Mouse (Mus musculus) G1E (cell line): Measurements from ENCODE around the gene Iffo2. TPM values are rescaled to one million over a fixed set of nuclear protein-coding genes. Genes with fewer than 3 reads are reported as not detected.

Source experiments
- ATAC-seq: 2 replicates; pipeline ENCODE4 v1.8.0; 2016; ENCODE audit warnings: mild to moderate bottlenecking; ENCODE audit not compliant: insufficient number of reproducible peaks, poor library complexity, low FRiP score, severe bottlenecking; ENCODE audit errors: extremely low read depth
- DNase-seq: peaks from one replicate; pipeline ENCODE4 v3.0.0; 2012; ENCODE audit warnings: low spot score
- H3K27me3 ChIP-seq: 2 replicates; pipeline ENCODE4 v1.6.1; 2012; ENCODE audit warnings: mild to moderate bottlenecking, low read length, inconsistent platforms; ENCODE audit not compliant: insufficient read depth
- H3K36me3 ChIP-seq: replicated peaks from 2 replicates; pipeline ENCODE3; 2012; ENCODE audit warnings: mild to moderate bottlenecking, inconsistent platforms
- H3K4me1 ChIP-seq: 2 replicates; pipeline ENCODE4 v1.6.1; 2012; ENCODE audit warnings: low read depth, low read length, inconsistent platforms, mixed read lengths; ENCODE audit not compliant: insufficient read depth
- H3K4me3 ChIP-seq: 2 replicates; pipeline ENCODE4 v1.5.1; 2012; ENCODE audit warnings: low read depth, mild to moderate bottlenecking, inconsistent platforms, low read length, moderate library complexity, mixed read lengths
- H3K9me3 ChIP-seq: replicated peaks from 2 replicates; pipeline ENCODE4 v1.6.1; 2012; ENCODE audit warnings: inconsistent platforms
- CTCF ChIP-seq: IDR thresholded peaks from 2 replicates; pipeline ENCODE4 v1.5.1; 2012; ENCODE audit warnings: low read depth, low read length, inconsistent platforms, mixed read lengths
- GATA1 ChIP-seq: IDR thresholded peaks from 2 replicates; pipeline ENCODE4 v1.6.1; 2012; ENCODE audit warnings: borderline replicate concordance, low read length, inconsistent platforms, mixed read lengths
- GATA2 ChIP-seq: IDR thresholded peaks from 2 replicates; pipeline ENCODE4 v1.6.1; 2012; ENCODE audit warnings: low read depth, low read length, inconsistent platforms, borderline replicate concordance
- POLR2AphosphoS5 ChIP-seq: IDR thresholded peaks from 2 replicates; pipeline ENCODE4 v1.6.1; 2012; ENCODE audit warnings: low read depth, low read length, inconsistent platforms; ENCODE audit not compliant: insufficient replicate concordance
- TAL1 ChIP-seq: conservative IDR thresholded peaks from 2 replicates; pipeline ENCODE4 v1.6.1; 2012; ENCODE audit warnings: low read depth, low read length, inconsistent platforms, mixed read lengths
- polyA plus RNA-seq: library from polyadenylated mRNA; stranded (reverse); fragments of >175 nt; gene quantifications from 2 replicates; pipeline ENCODE4 v1.2.3, GENCODE M21; 2012
- total RNA-seq, 2 experiments: library from RNA; stranded (forward) in 1 of 2; stranded (reverse) in 1 of 2; fragments of 200-1000 nt in 1 of 2; fragments of >200 nt in 1 of 2; fragmentation: Nextera tagmentation in 1 of 2; gene quantifications; 2 replicates each; pipeline ENCODE4 v1.2.3; 2014 to 2017

Gene Iffo2
- total and polyA plus RNA-seq, 3 experiments = 0.20 to 0.38 TPM; not detected in 1

DNA sequence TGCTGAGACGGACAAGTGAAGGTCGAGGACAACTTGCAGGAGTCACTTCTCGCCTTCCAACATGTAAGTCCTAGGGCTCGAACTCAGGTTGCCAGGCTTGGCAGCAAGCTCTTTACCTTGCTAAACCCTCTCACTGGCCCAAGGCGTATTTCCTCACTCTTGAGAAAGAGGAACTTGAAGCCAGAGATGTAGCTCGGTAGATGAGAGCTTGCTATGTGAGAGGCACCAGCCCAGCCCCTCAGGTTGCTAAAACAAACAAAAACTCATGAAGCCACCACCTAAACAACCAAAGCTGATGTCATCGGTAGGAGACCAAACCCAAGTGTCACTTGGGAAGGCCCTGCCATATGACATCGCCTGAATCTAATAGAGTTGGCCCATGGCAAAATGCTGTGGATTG is 26.4 kb upstream of the Iffo2 start:
- TF ChIP-seq GATA2 (no peak), POLR2AphosphoS5 (no peak), GATA1 (no peak), CTCF (no peak), TAL1 (no peak)
- no peaks in the 10 kb centered on the region for H3K4me1 ChIP-seq
- no peaks in the 10 kb centered on the region for H3K36me3 ChIP-seq
- DNase-seq = no peak
- no peak overlapping the region for H3K4me3 ChIP-seq
- ATAC-seq = no peak
- peaks cover 26% of the 10 kb centered on the region for H3K27me3 ChIP-seq
- H3K9me3 ChIP-seq = peaks cover 8% of the 10 kb centered on the region

DNA sequence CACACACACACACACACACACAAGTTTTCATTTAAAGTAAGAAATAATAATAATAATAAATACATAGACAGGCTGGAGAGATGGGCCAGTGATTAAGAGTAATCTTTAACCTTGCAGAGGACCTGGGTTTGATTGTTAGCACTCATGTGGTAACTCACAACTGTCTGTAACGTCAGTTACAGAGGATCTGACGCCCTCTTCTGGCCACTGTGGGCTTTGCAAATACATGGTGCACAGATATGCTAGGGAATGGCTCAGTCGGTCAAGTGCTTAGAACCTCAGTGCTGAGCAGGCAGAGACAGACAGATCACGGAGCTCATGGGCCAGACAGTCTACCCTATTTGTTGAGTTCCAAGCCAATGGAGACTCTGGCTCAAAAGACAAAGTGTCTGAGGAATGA is 24.6 kb upstream of the Iffo2 start:
- Histone ChIP-seq H3K27me3 (peaks cover 12% of the 10 kb centered on the region), H3K9me3 (peaks cover 8% of the 10 kb centered on the region), H3K36me3 (no peaks in the 10 kb centered on the region), H3K4me1 (no peaks in the 10 kb centered on the region), H3K4me3 (no peak overlapping the region)
- no peak for TF ChIP-seq TAL1
- TF ChIP-seq GATA2 = no peak
- no peak for TF ChIP-seq POLR2AphosphoS5
- TF ChIP-seq GATA1 = no peak
- TF ChIP-seq CTCF = no peak
- DNase-seq = no peak
- no peak for ATAC-seq

DNA sequence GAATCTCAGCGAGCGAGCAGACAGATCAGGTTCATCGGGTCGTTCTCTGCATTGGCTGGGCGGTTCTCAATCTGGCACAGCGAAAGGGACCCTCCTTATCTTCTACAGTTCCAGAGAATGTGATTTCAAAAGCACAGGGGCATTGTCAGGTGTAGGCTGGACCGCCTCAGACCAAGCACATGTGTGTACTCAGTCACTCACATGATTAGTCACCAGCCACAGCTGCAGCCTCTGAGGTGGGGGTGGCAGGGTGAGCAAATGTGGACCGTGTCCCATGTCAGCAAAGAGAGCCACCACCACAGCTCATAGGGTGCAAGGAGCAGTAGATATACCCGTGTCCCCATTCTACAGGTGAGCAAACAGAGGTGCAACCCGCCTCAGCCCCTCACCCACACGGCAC is 23.6 kb upstream of the Iffo2 start:
- no peak overlapping the region for H3K4me3 ChIP-seq
- TF ChIP-seq POLR2AphosphoS5 (no peak), CTCF (no peak), GATA2 (no peak), TAL1 (no peak), GATA1 (no peak)
- ATAC-seq = no peak

DNA sequence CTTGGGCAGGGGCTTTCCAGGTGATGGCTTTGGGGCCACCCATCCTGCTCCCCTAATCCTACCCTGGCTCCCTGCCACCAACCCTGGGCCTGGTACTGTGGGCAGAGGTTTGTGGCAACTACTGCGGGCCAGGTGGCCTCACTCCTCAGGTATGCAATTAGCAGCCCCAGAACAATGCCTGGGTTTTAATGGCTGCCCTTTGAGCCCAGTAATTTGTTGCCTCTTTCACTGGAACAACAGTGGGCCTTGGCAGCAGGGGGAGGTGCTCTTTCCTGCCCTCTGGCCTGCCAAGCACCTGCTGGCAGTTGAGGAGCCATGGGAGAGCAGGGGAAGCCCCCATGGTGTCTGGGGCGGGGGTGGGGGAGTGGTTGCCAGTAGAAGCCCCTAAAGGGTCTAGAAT is 21.3 kb upstream of the Iffo2 start:
- DNase-seq = no peak
- H3K4me1 ChIP-seq = no peaks in the 10 kb centered on the region
- peaks cover 18% of the 10 kb centered on the region for H3K27me3 ChIP-seq
- no peaks in the 10 kb centered on the region for H3K36me3 ChIP-seq
- no peak for TF ChIP-seq GATA2
- no peak for TF ChIP-seq POLR2AphosphoS5
- no peak for TF ChIP-seq GATA1
- no peak for TF ChIP-seq TAL1
- no peak overlapping the region for H3K4me3 ChIP-seq
- ATAC-seq = no peak
- H3K9me3 ChIP-seq = peaks cover 8% of the 10 kb centered on the region

More for the DNA sequence above, 23.6 kb upstream of the Iffo2 start:
- Histone ChIP-seq H3K9me3 (peaks cover 8% of the 10 kb centered on the region), H3K4me1 (no peaks in the 10 kb centered on the region), H3K36me3 (no peaks in the 10 kb centered on the region), H3K27me3 (peaks cover 12% of the 10 kb centered on the region)
- no peak for DNase-seq

DNA sequence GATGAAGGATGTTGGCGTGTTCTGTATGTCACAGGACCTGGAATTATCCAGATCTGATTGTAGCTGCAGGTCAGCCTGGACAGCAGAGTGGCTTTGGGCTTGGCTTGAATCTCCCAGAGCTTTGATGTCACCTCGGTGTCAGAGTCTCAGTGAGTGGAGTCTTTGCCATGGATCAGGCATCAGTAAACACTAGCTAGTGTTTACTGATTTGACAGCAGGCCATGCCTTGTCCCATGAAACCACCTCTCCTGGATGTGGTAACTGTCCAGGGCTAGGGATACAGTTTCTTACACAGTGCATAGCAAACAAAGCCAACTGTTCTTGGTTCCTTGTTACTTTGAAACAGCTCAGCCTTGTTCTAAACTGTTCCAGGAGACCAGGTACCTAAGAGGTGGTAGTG is 18.8 kb upstream of the Iffo2 start:
- no peaks in the 10 kb centered on the region for H3K36me3 ChIP-seq
- peaks cover 20% of the 10 kb centered on the region for H3K27me3 ChIP-seq
- H3K4me1 ChIP-seq = no peaks in the 10 kb centered on the region
- no peaks in the 10 kb centered on the region for H3K9me3 ChIP-seq
- no peak overlapping the region for H3K4me3 ChIP-seq
- DNase-seq (no peak), ATAC-seq (no peak)
- TF ChIP-seq GATA2 (no peak), CTCF (no peak), POLR2AphosphoS5 (no peak), GATA1 (no peak), TAL1 (no peak)

DNA sequence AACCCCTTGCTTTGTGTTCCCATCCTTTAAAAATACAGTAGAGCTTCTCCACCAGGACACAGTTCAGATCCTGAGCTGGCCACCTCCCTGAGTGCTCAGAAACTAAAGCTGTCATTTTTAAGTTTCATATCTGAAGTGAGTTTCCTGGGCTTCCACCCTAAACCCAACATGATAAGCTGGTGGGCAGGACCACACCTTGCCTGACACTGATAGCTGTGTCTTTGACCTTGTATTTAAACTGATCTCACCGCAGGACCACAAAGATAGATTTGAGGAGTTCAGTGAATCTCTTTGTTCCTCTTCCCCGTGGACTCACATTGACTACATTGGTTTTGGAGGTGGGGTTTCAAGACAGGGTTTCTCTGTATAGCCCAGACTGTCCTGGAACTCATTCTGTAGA is 17.4 kb upstream of the Iffo2 start:
- H3K27me3 ChIP-seq = peaks cover 20% of the 10 kb centered on the region
- ATAC-seq (no peak), DNase-seq (no peak)
- H3K9me3 ChIP-seq = no peaks in the 10 kb centered on the region
- H3K4me3 ChIP-seq = no peak overlapping the region
- TF ChIP-seq TAL1 (no peak), POLR2AphosphoS5 (no peak), GATA1 (no peak), CTCF (no peak), GATA2 (no peak)
- H3K4me1 ChIP-seq = no peaks in the 10 kb centered on the region
- no peaks in the 10 kb centered on the region for H3K36me3 ChIP-seq

DNA sequence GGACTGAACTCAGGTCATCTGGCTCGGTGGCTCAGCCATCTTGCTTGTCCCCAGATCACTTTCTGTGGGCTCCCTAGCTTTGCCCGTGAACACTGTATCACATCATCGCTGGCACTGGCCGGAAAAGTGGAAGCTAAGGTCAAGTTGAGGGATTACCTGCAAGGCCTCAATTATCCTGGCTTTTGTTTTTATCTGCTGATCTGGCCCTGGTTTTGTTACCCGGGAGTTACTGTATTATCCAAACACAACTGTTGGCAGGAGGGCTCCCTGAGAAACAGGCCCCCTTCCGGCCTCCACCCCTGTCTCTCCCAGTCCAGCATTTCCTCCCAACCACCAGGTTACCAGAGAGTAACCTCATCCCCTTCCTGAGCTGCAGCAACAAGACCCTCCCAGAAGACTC is 11.1 kb upstream of the Iffo2 start:
- no peak for TF ChIP-seq TAL1
- TF ChIP-seq POLR2AphosphoS5 = no peak
- no peak for TF ChIP-seq GATA2
- TF ChIP-seq GATA1 = no peak
- no peak for TF ChIP-seq CTCF
- Histone ChIP-seq H3K36me3 (no peaks in the 10 kb centered on the region), H3K4me1 (no peaks in the 10 kb centered on the region), H3K27me3 (peaks cover 10% of the 10 kb centered on the region; the same call in 1 of the 2 replicates), H3K4me3 (no peak overlapping the region), H3K9me3 (no peaks in the 10 kb centered on the region)
- DNase-seq (no peak), ATAC-seq (no peak)
